Mouse (Mus musculus): Measurements from ENCODE around the gene Gatb. TPM values are rescaled to one million over a fixed set of nuclear protein-coding genes. Genes with fewer than 3 reads are reported as not detected.
A peak's percentile ranks its signal among the peaks of the same experiment; 100 is the strongest.

The Gatb gene
- polyA plus RNA-seq (2014; fragmentation: Nextera tagmentation; extraction: Ambion mirVana), result 27.7 and 28.1 TPM in 2 replicates

GRCm38 (mm10) chr3:85573864-85574830 lies at the start of gene Gatb:
Gene Gatb, plus strand, starts transcription at chr3:85574119.
- Histone ChIP-seq H3K36me3 (ENCODE audit: control insufficient read depth, insufficient read depth, low read length) (no peaks in the 10 kb centered on the region), H3K4me1 (ENCODE audit: control insufficient read depth, insufficient read depth, low read length) (no peaks in the 10 kb centered on the region), H3K4me2 (ENCODE audit: low read depth, severe bottlenecking) (peak within 1 kb of the TSS; percentile 77), H3K9ac (ENCODE audit: low read length) (peak within 1 kb of the TSS; percentile 90), H3K4me3 (ENCODE audit: low read depth, low read length) (peak within 1 kb of the TSS; percentile 81), H3K27me3 (ENCODE audit: control insufficient read depth, insufficient read depth, low read length) (no peaks in the 10 kb centered on the region), H3K27ac (replicated peaks; ENCODE audit: low read depth, low read length) (0 out of 2 replicates have a peak within 1 kb of the TSS, but pooled peaks have one; percentile 56), H3K9me3 (ENCODE audit: control insufficient read depth, low read length) (no peaks in the 10 kb centered on the region)
- ATAC-seq (ENCODE audit: insufficient number of reproducible peaks, low FRiP score, low TSS enrichment, low read depth) (peak; percentile 99), DNase-seq (ENCODE audit: low spot score) (peak; percentile 97)
- WGBS, result 3% methylated on average over 41 of the region's 41 CpGs

GRCm38 (mm10) chr3:85530601-85531161 lies 43.2 kb upstream of the Gatb start:
- Histone ChIP-seq H3K27me3 (ENCODE audit: control insufficient read depth, insufficient read depth, low read length) (no peaks in the 10 kb centered on the region), H3K4me3 (ENCODE audit: low read depth, low read length) (no peak overlapping the region), H3K36me3 (ENCODE audit: control insufficient read depth, insufficient read depth, low read length) (no peaks in the 10 kb centered on the region), H3K4me1 (ENCODE audit: control insufficient read depth, insufficient read depth, low read length) (0 out of 2 replicates have a peak, but pooled peaks cover 6% of the 10 kb centered on the region), H3K9ac (ENCODE audit: low read length) (no peak overlapping the region), H3K4me2 (ENCODE audit: low read depth, severe bottlenecking) (no peak overlapping the region), H3K9me3 (ENCODE audit: control insufficient read depth, low read length) (no peaks in the 10 kb centered on the region), H3K27ac (replicated peaks; ENCODE audit: low read depth, low read length) (no peak overlapping the region)
- ATAC-seq (ENCODE audit: insufficient number of reproducible peaks, low FRiP score, low TSS enrichment, low read depth), result no peak
- WGBS, result 87% methylated on average over 8 of the region's 8 CpGs
- DNase-seq (ENCODE audit: low spot score), result no peak

DNA sequence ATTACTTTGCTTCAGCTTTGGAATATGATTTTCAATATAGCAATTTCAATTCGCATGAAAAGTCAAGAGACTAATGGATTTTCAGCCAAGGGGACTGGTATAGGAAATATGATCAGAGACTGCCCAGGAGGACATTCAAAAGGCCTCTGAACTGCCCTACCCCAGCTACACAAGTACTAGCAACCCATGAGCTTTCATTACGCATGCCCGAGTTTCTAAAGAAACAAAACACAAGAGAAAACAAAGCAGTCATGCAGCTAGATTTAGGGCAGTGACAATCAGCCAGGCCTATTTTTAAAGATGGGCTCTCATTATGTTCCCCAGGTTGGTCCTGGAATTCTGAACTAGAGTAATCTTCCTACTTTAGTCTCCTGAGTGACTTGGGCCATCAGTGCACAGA lies 41.5 kb upstream of the Gatb start:
- H3K9me3 ChIP-seq (ENCODE audit: control insufficient read depth, low read length), result no peaks in the 10 kb centered on the region
- no peak overlapping the region for H3K27ac ChIP-seq (replicated peaks; ENCODE audit: low read depth, low read length)
- no peak overlapping the region for H3K4me3 ChIP-seq (ENCODE audit: low read depth, low read length)
- no peak overlapping the region for H3K4me2 ChIP-seq (ENCODE audit: low read depth, severe bottlenecking)
- WGBS, result 80% methylated on average over 3 of the region's 3 CpGs
- ATAC-seq (ENCODE audit: insufficient number of reproducible peaks, low FRiP score, low TSS enrichment, low read depth) (no peak), DNase-seq (ENCODE audit: low spot score) (no peak)
- H3K4me1 ChIP-seq (ENCODE audit: control insufficient read depth, insufficient read depth, low read length), result peaks cover 7% of the 10 kb centered on the region; the same call in 1 of the 2 replicates
- H3K27me3 ChIP-seq (ENCODE audit: control insufficient read depth, insufficient read depth, low read length), result no peaks in the 10 kb centered on the region
- H3K9ac ChIP-seq (ENCODE audit: low read length), result no peak overlapping the region
- no peaks in the 10 kb centered on the region for H3K36me3 ChIP-seq (ENCODE audit: control insufficient read depth, insufficient read depth, low read length)

DNA sequence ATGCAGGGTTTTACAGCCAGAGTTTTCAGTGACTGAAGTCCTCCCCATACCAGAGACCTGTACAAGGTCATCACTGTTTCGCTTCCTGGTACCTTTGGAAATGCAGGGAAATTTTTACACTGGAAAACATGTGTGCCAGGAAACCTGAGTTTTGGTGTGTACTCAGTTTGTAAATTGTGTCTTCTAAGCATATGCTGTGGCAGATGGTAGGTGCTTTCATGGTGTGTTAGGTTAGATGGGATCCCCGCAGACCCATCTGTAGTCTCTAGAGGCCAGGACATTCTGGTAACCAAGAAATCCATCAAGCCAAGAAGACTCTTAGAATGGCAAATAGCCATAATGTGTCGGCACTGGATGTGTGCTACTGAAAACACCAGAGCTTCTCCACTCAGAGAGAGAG lies 38.9 kb upstream of the Gatb start:
- no peaks in the 10 kb centered on the region for H3K36me3 ChIP-seq (ENCODE audit: control insufficient read depth, insufficient read depth, low read length)
- H3K4me3 ChIP-seq (ENCODE audit: low read depth, low read length), result no peak overlapping the region
- no peak overlapping the region for H3K4me2 ChIP-seq (ENCODE audit: low read depth, severe bottlenecking)
- DNase-seq (ENCODE audit: low spot score) (no peak), ATAC-seq (ENCODE audit: insufficient number of reproducible peaks, low FRiP score, low TSS enrichment, low read depth) (no peak)
- no peaks in the 10 kb centered on the region for H3K9me3 ChIP-seq (ENCODE audit: control insufficient read depth, low read length)
- H3K9ac ChIP-seq (ENCODE audit: low read length), result no peak overlapping the region
- peaks cover 7% of the 10 kb centered on the region; the same call in 1 of the 2 replicates for H3K4me1 ChIP-seq (ENCODE audit: control insufficient read depth, insufficient read depth, low read length)
- no peak overlapping the region for H3K27ac ChIP-seq (replicated peaks; ENCODE audit: low read depth, low read length)
- 88% methylated on average over 3 of the region's 3 CpGs for WGBS
- no peaks in the 10 kb centered on the region for H3K27me3 ChIP-seq (ENCODE audit: control insufficient read depth, insufficient read depth, low read length)

DNA sequence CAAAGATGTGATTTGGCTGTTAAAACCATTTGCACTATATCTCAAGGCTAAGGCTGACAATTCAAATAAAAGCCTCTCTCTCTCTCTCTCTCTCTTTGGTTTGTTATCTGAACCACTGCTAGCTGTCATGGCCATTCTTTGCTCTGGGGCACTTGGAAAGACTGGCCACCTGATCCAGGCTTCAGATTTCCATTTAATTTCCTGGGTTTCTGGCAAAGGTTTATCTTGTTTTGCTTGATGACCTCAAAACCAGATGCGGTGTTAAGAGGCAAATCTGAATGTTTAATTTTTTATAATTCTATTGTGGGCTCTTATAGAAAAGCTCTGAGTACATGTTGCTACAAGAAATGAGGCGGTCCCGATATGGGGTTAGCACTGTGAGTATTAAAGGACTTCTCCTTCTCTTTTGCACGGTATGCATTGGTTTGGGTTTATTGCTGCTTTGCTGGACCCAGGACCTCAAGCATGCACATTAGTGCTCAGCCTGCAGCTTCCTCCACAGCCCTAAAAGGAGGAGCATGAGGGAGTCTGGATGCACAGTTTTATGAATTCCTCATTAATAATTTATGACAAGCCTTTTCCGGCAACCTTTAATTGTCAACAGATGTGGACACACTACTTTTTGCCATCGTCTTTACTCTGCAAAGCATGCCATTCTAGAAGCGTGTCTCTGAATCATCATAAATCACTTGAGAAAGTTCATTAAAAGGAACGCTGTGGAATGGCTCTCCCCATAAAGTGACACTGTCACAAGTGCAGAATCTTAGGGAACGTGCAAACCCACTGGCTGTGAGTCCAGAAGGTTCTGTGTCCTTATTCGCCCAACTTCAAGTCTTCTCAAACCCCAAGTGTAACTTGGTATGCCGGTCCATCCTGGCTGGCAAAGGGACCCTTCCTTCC lies 38.0 kb upstream of the Gatb start:
- no peak overlapping the region for H3K4me3 ChIP-seq (ENCODE audit: low read depth, low read length)
- H3K9ac ChIP-seq (ENCODE audit: low read length), result no peak overlapping the region
- H3K4me1 ChIP-seq (ENCODE audit: control insufficient read depth, insufficient read depth, low read length), result peaks cover 7% of the 10 kb centered on the region; the same call in 1 of the 2 replicates
- no peaks in the 10 kb centered on the region for H3K36me3 ChIP-seq (ENCODE audit: control insufficient read depth, insufficient read depth, low read length)
- H3K4me2 ChIP-seq (ENCODE audit: low read depth, severe bottlenecking), result no peak overlapping the region
- 37% methylated on average over 11 of the region's 11 CpGs for WGBS
- ATAC-seq (ENCODE audit: insufficient number of reproducible peaks, low FRiP score, low TSS enrichment, low read depth) (no peak), DNase-seq (ENCODE audit: low spot score) (no peak)
- H3K9me3 ChIP-seq (ENCODE audit: control insufficient read depth, low read length), result no peaks in the 10 kb centered on the region
- H3K27ac ChIP-seq (replicated peaks; ENCODE audit: low read depth, low read length), result no peak overlapping the region
- H3K27me3 ChIP-seq (ENCODE audit: control insufficient read depth, insufficient read depth, low read length), result no peaks in the 10 kb centered on the region

GRCm38 (mm10) chr3:85542765-85543164 lies 31.2 kb upstream of the Gatb start:
- Histone ChIP-seq H3K4me2 (ENCODE audit: low read depth, severe bottlenecking) (no peak overlapping the region), H3K9ac (ENCODE audit: low read length) (no peak overlapping the region), H3K36me3 (ENCODE audit: control insufficient read depth, insufficient read depth, low read length) (no peaks in the 10 kb centered on the region), H3K27ac (replicated peaks; ENCODE audit: low read depth, low read length) (no peak overlapping the region), H3K4me3 (ENCODE audit: low read depth, low read length) (no peak overlapping the region), H3K9me3 (ENCODE audit: control insufficient read depth, low read length) (no peaks in the 10 kb centered on the region), H3K27me3 (ENCODE audit: control insufficient read depth, insufficient read depth, low read length) (no peaks in the 10 kb centered on the region), H3K4me1 (ENCODE audit: control insufficient read depth, insufficient read depth, low read length) (no peaks in the 10 kb centered on the region)
- no peak for DNase-seq (ENCODE audit: low spot score)
- ATAC-seq (ENCODE audit: insufficient number of reproducible peaks, low FRiP score, low TSS enrichment, low read depth), result no peak
- 67% methylated on average over 3 of the region's 3 CpGs for WGBS

DNA sequence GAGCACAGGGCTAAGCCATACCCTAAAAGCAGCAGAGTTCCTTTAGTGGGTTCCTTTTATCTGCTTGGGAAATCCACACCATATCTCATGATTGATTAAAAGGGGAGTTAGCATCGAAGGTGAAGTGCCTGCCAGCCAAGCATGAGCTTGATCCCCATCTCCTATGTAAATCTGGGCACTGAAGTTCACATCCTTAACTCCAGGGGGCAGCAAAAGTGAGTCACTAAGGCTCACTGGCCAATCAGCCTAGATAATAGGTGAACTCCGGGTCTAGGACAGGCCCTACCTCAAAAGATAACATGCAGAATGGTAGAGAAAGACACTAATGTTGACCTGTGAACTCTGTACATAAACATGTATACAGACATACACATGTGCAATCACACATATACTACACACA lies 30.3 kb upstream of the Gatb start:
- no peak for ATAC-seq (ENCODE audit: insufficient number of reproducible peaks, low FRiP score, low TSS enrichment, low read depth)
- no peak overlapping the region for H3K4me3 ChIP-seq (ENCODE audit: low read depth, low read length)
- H3K4me2 ChIP-seq (ENCODE audit: low read depth, severe bottlenecking), result no peak overlapping the region
- no peaks in the 10 kb centered on the region for H3K27me3 ChIP-seq (ENCODE audit: control insufficient read depth, insufficient read depth, low read length)
- no peaks in the 10 kb centered on the region for H3K36me3 ChIP-seq (ENCODE audit: control insufficient read depth, insufficient read depth, low read length)
- H3K9me3 ChIP-seq (ENCODE audit: control insufficient read depth, low read length), result no peaks in the 10 kb centered on the region
- 59% methylated on average over 2 of the region's 2 CpGs for WGBS
- H3K4me1 ChIP-seq (ENCODE audit: control insufficient read depth, insufficient read depth, low read length), result no peaks in the 10 kb centered on the region
- H3K9ac ChIP-seq (ENCODE audit: low read length), result no peak overlapping the region
- DNase-seq (ENCODE audit: low spot score), result peak; percentile 29
- H3K27ac ChIP-seq (replicated peaks; ENCODE audit: low read depth, low read length), result no peak overlapping the region

DNA sequence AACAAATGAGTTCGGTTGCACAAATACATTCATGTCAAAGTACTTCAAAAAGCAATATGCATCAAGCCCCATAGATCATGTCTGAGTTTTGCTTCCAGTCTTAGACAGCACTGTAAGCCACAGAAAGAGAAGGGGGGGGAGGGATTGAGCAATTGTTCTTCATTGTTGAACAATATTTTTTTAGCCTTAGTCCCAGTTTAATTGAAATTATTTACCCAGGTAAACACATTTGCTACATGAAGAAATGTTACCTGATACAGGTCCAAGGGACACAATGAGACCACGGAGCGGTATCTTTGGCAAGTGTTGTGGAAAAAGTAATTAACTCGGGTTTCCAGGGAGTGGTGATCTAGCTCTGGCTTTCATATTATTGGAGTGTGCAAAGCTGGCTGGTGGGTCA lies 23.6 kb upstream of the Gatb start:
- WGBS, result 65% methylated on average over 4 of the region's 4 CpGs

More for the DNA sequence above, 23.6 kb upstream of the Gatb start:
- Histone ChIP-seq H3K4me3 (ENCODE audit: low read depth, low read length) (no peak overlapping the region), H3K27ac (replicated peaks; ENCODE audit: low read depth, low read length) (no peak overlapping the region), H3K9me3 (ENCODE audit: control insufficient read depth, low read length) (no peaks in the 10 kb centered on the region), H3K27me3 (ENCODE audit: control insufficient read depth, insufficient read depth, low read length) (no peaks in the 10 kb centered on the region), H3K36me3 (ENCODE audit: control insufficient read depth, insufficient read depth, low read length) (no peaks in the 10 kb centered on the region), H3K4me1 (ENCODE audit: control insufficient read depth, insufficient read depth, low read length) (no peaks in the 10 kb centered on the region), H3K9ac (ENCODE audit: low read length) (no peak overlapping the region), H3K4me2 (ENCODE audit: low read depth, severe bottlenecking) (no peak overlapping the region)
- DNase-seq (ENCODE audit: low spot score), result peak; percentile 19
- ATAC-seq (ENCODE audit: insufficient number of reproducible peaks, low FRiP score, low TSS enrichment, low read depth), result no peak
